In genomic region chr5:112385973-112386372, GRCm38 (mm10) we compare ENCODE assay signal across 19 mouse cellular contexts. TPM values are rescaled to one million over a fixed set of nuclear protein-coding genes. Genes with fewer than 3 reads are reported as not detected.
A peak's percentile ranks its signal among the peaks of the same experiment; 100 is the strongest.
DNase-seq lines count a peak whose midpoint lies in the region; ATAC-seq lines count a peak whose summit lies in the region.
"Had no signal": no experiment of that assay in that cellular context is flagged by ENCODE, and none has a peak within 500 bp of the region (broad histone marks: within the 10 kb centered on the region; RNA-seq: fewer than 3 reads in every experiment).

No protein-coding gene starts in this region.

- DNase-seq in limb, embryonic 11.5 days (ENCODE audit: low spot score), result no peak
- no peak for DNase-seq in limb, embryonic 10.5 days (ENCODE audit: low spot score)
- DNase-seq in embryo, embryonic 10.5 days (ENCODE audit: low spot score), result no peak
- DNase-seq: cerebellum, postnatal 36 days; gastrocnemius, postnatal 14 days; kidney, postnatal 10 days; lung, postnatal 10 days; spleen, adult 18-20 months; thymus, adult 2 months had no signal

- H3K27me3 ChIP-seq in limb, embryonic 11.5 days (ENCODE audit: control insufficient read depth, insufficient read depth, low read length), result no peaks in the 10 kb centered on the region
- 0 out of 2 replicates have a peak, but pooled peaks cover 2% of the 10 kb centered on the region for H3K27me3 ChIP-seq in limb, embryonic 10.5 days (ENCODE audit: low read depth, poor library complexity, severe bottlenecking)
- no peaks in the 10 kb centered on the region; the same call in 1 of the 2 replicates for H3K27me3 ChIP-seq in liver, embryonic 16.5 days (ENCODE audit: control insufficient read depth, insufficient read depth, low read depth, low read length)
- H3K27me3 ChIP-seq: midbrain, embryonic 13.5 days; neural tube, embryonic 12.5 days had no signal

- ATAC-seq in limb, embryonic 11.5 days (ENCODE audit: insufficient number of reproducible peaks, low FRiP score, low TSS enrichment, low read depth), result peak; percentile 19; the same call in 1 of the 2 replicates
- ATAC-seq in erythroblast, adult 5-6 weeks (replicated peaks; ENCODE audit: low FRiP score, poor library complexity, severe bottlenecking), result peak; percentile 31; the same call in 1 of the 2 replicates
- ATAC-seq in liver, embryonic 16.5 days (ENCODE audit: low read depth), result peak; percentile 81
- ATAC-seq in erythroid progenitor cell, adult 5-6 weeks (replicated peaks; ENCODE audit: low FRiP score, poor library complexity, severe bottlenecking), result no peak; the same call in 1 of the 2 replicates
- no peak for ATAC-seq in granulocyte monocyte progenitor cell, adult 5-6 weeks (replicated peaks; ENCODE audit: poor library complexity, severe bottlenecking)
- ATAC-seq: forebrain, embryonic 14.5 days; hindbrain, embryonic 16.5 days; midbrain, embryonic 13.5 days had no signal

- H3K4me1 ChIP-seq in limb, embryonic 11.5 days (ENCODE audit: control insufficient read depth, insufficient read depth, low read length), result no peaks in the 10 kb centered on the region
- peaks cover 5% of the 10 kb centered on the region for H3K4me1 ChIP-seq in limb, embryonic 10.5 days
- H3K4me1 ChIP-seq in liver, embryonic 16.5 days (ENCODE audit: control insufficient read depth, low read depth, low read length), result no peaks in the 10 kb centered on the region; the same call in 1 of the 2 replicates

- no peak overlapping the region for H3K27ac ChIP-seq in limb, embryonic 11.5 days (replicated peaks; ENCODE audit: low read depth, low read length)
- H3K27ac ChIP-seq in limb, embryonic 10.5 days, result no peak overlapping the region
- H3K27ac ChIP-seq in liver, embryonic 16.5 days (ENCODE audit: low read length), result no peak overlapping the region
- H3K27ac ChIP-seq: midbrain, embryonic 13.5 days; neural tube, embryonic 12.5 days had no signal

- no peaks in the 10 kb centered on the region for H3K36me3 ChIP-seq in limb, embryonic 11.5 days (ENCODE audit: control insufficient read depth, insufficient read depth, low read length)
- peaks cover 34% of the 10 kb centered on the region for H3K36me3 ChIP-seq in limb, embryonic 10.5 days
- H3K36me3 ChIP-seq in liver, embryonic 16.5 days (ENCODE audit: control insufficient read depth, insufficient read depth), result no peaks in the 10 kb centered on the region

- no peak overlapping the region for H3K4me2 ChIP-seq in limb, embryonic 11.5 days (ENCODE audit: low read depth, severe bottlenecking)
- H3K4me2 ChIP-seq in liver, embryonic 16.5 days (ENCODE audit: low read depth, low read length), result no peak overlapping the region
- H3K4me2 ChIP-seq: midbrain, embryonic 13.5 days; neural tube, embryonic 12.5 days had no signal

- no peak overlapping the region for H3K9ac ChIP-seq in limb, embryonic 11.5 days (ENCODE audit: low read length)
- H3K9ac ChIP-seq in liver, embryonic 16.5 days (ENCODE audit: low read depth, low read length), result no peak overlapping the region
- H3K9ac ChIP-seq: midbrain, embryonic 13.5 days; neural tube, embryonic 12.5 days had no signal

- 80% methylated on average over 2 of the region's 2 CpGs for WGBS in limb, embryonic 11.5 days
- WGBS in limb, embryonic 10.5 days, result 74% methylated on average over 2 of the region's 2 CpGs
- 49% methylated on average over 2 of the region's 2 CpGs for WGBS in liver, embryonic 16.5 days (ENCODE audit: insufficient replicate concordance)

- H3K4me3 ChIP-seq in limb, embryonic 11.5 days (ENCODE audit: low read depth, low read length), result no peak overlapping the region
- H3K4me3 ChIP-seq in limb, embryonic 10.5 days, result no peak overlapping the region
- H3K4me3 ChIP-seq in liver, embryonic 16.5 days (ENCODE audit: low read depth, low read length), result no peak overlapping the region
- H3K4me3 ChIP-seq: midbrain, embryonic 13.5 days; neural tube, embryonic 12.5 days had no signal

- H3K9me3 ChIP-seq in limb, embryonic 11.5 days (ENCODE audit: control insufficient read depth, low read length), result no peaks in the 10 kb centered on the region
- no peaks in the 10 kb centered on the region for H3K9me3 ChIP-seq in limb, embryonic 10.5 days (replicated peaks)
- H3K9me3 ChIP-seq in liver, embryonic 16.5 days (replicated peaks; ENCODE audit: control insufficient read depth, low read length), result no peaks in the 10 kb centered on the region
- H3K9me3 ChIP-seq: midbrain, embryonic 13.5 days; neural tube, embryonic 12.5 days had no signal

RNA-seq across cellular contexts. Expression of gene Asphd2, which starts 8.7 kb away (rescaled TPM):
- 26.1 and 27.1 TPM in 2 replicates for polyA plus RNA-seq in limb, embryonic 11.5 days (2014; fragmentation: Nextera tagmentation; extraction: Ambion mirVana)
- polyA plus RNA-seq in limb, embryonic 10.5 days (2016; fragmentation: Nextera tagmentation; extraction: Ambion mirVana), result 22.0 and 23.6 TPM in 2 replicates
- total RNA-seq in erythroblast, adult 5-6 weeks (2015; ENCODE audit: low replicate concordance), result not detected in 2 replicates
- total RNA-seq in erythroblast, adult 5-6 weeks (2017; ENCODE audit: low replicate concordance), result not detected in 2 replicates
- not detected in 2 replicates for polyA plus RNA-seq in liver, embryonic 16.5 days (2015; fragmentation: Nextera tagmentation; extraction: Ambion mirVana)
- not detected in 2 replicates for total RNA-seq in erythroid progenitor cell, adult 5-6 weeks (2015; ENCODE audit: low replicate concordance)
- not detected in 2 replicates for total RNA-seq in erythroid progenitor cell, adult 5-6 weeks (2017; ENCODE audit: low replicate concordance)
- not detected in 2 replicates for total RNA-seq in granulocyte monocyte progenitor cell, adult 5-6 weeks (2014; fragmentation: Nextera tagmentation)
- total RNA-seq in granulocyte monocyte progenitor cell, adult 5-6 weeks (2017), result not detected in 2 replicates

RNA-seq across cellular contexts. Expression of gene Gm6583, which starts 30.1 kb away (rescaled TPM):
- polyA plus RNA-seq in limb, embryonic 11.5 days (2014; fragmentation: Nextera tagmentation; extraction: Ambion mirVana), result 0.12 and 0.27 TPM in 2 replicates
- 0.14 and 0.25 TPM in 2 replicates for polyA plus RNA-seq in limb, embryonic 10.5 days (2016; fragmentation: Nextera tagmentation; extraction: Ambion mirVana)
- total RNA-seq in erythroblast, adult 5-6 weeks (2015; ENCODE audit: low replicate concordance), result not detected in 2 replicates
- total RNA-seq in erythroblast, adult 5-6 weeks (2017; ENCODE audit: low replicate concordance), result not detected in 2 replicates
- polyA plus RNA-seq in liver, embryonic 16.5 days (2015; fragmentation: Nextera tagmentation; extraction: Ambion mirVana), result 0.04 and 0.13 TPM in 2 replicates
- total RNA-seq in erythroid progenitor cell, adult 5-6 weeks (2015; ENCODE audit: low replicate concordance), result not detected in 2 replicates
- total RNA-seq in erythroid progenitor cell, adult 5-6 weeks (2017; ENCODE audit: low replicate concordance), result not detected in 2 replicates
- total RNA-seq in granulocyte monocyte progenitor cell, adult 5-6 weeks (2014; fragmentation: Nextera tagmentation), result not detected in 2 replicates
- total RNA-seq in granulocyte monocyte progenitor cell, adult 5-6 weeks (2017), result not detected in 2 replicates
- total RNA-seq: gastrocnemius, postnatal 14 days; layer of hippocampus, postnatal 10 days; left cerebral cortex, postnatal 36 days had no signal
- polyA plus RNA-seq: thymus, adult 2 months had no signal

RNA-seq across cellular contexts. Expression of gene Hps4, which starts 43.1 kb away (rescaled TPM):
- 36.6 and 38.4 TPM in 2 replicates for polyA plus RNA-seq in limb, embryonic 11.5 days (2014; fragmentation: Nextera tagmentation; extraction: Ambion mirVana)
- polyA plus RNA-seq in limb, embryonic 10.5 days (2016; fragmentation: Nextera tagmentation; extraction: Ambion mirVana), result 38.9 and 39.1 TPM in 2 replicates
- total RNA-seq in erythroblast, adult 5-6 weeks (2015; ENCODE audit: low replicate concordance), result 3.5 TPM in 1 of 2 replicates, not detected in the other
- 1.5 and 5.0 TPM in 2 replicates for total RNA-seq in erythroblast, adult 5-6 weeks (2017; ENCODE audit: low replicate concordance)
- 10.9 and 11.8 TPM in 2 replicates for polyA plus RNA-seq in liver, embryonic 16.5 days (2015; fragmentation: Nextera tagmentation; extraction: Ambion mirVana)
- total RNA-seq in erythroid progenitor cell, adult 5-6 weeks (2015; ENCODE audit: low replicate concordance), result 8.0 and 14.1 TPM in 2 replicates
- total RNA-seq in erythroid progenitor cell, adult 5-6 weeks (2017; ENCODE audit: low replicate concordance), result 0.64 and 1.9 TPM in 2 replicates
- total RNA-seq in granulocyte monocyte progenitor cell, adult 5-6 weeks (2014; fragmentation: Nextera tagmentation), result 16.4 and 32.1 TPM in 2 replicates
- total RNA-seq in granulocyte monocyte progenitor cell, adult 5-6 weeks (2017), result 10.5 and 13.6 TPM in 2 replicates

RNA-seq across cellular contexts. Expression of gene Srrd, which starts 43.1 kb away (rescaled TPM):
- polyA plus RNA-seq in limb, embryonic 11.5 days (2014; fragmentation: Nextera tagmentation; extraction: Ambion mirVana), result 56.0 and 57.0 TPM in 2 replicates
- polyA plus RNA-seq in limb, embryonic 10.5 days (2016; fragmentation: Nextera tagmentation; extraction: Ambion mirVana), result 56.2 and 59.2 TPM in 2 replicates
- total RNA-seq in erythroblast, adult 5-6 weeks (2015; ENCODE audit: low replicate concordance), result 7.5 and 8.2 TPM in 2 replicates
- total RNA-seq in erythroblast, adult 5-6 weeks (2017; ENCODE audit: low replicate concordance), result 0.17 and 3.3 TPM in 2 replicates
- 12.6 and 12.9 TPM in 2 replicates for polyA plus RNA-seq in liver, embryonic 16.5 days (2015; fragmentation: Nextera tagmentation; extraction: Ambion mirVana)
- total RNA-seq in erythroid progenitor cell, adult 5-6 weeks (2015; ENCODE audit: low replicate concordance), result 15.1 and 20.1 TPM in 2 replicates
- total RNA-seq in erythroid progenitor cell, adult 5-6 weeks (2017; ENCODE audit: low replicate concordance), result 0.38 and 6.2 TPM in 2 replicates
- total RNA-seq in granulocyte monocyte progenitor cell, adult 5-6 weeks (2014; fragmentation: Nextera tagmentation), result 40.5 and 47.7 TPM in 2 replicates
- total RNA-seq in granulocyte monocyte progenitor cell, adult 5-6 weeks (2017), result 15.6 and 17.6 TPM in 2 replicates

RNA-seq across cellular contexts. Expression of gene Tfip11, which starts 59.8 kb away (rescaled TPM):
- polyA plus RNA-seq in limb, embryonic 11.5 days (2014; fragmentation: Nextera tagmentation; extraction: Ambion mirVana), result 27.3 and 29.4 TPM in 2 replicates
- 43.5 and 44.4 TPM in 2 replicates for polyA plus RNA-seq in limb, embryonic 10.5 days (2016; fragmentation: Nextera tagmentation; extraction: Ambion mirVana)
- 3.5 and 4.6 TPM in 2 replicates for total RNA-seq in erythroblast, adult 5-6 weeks (2015; ENCODE audit: low replicate concordance)
- 3.9 and 11.2 TPM in 2 replicates for total RNA-seq in erythroblast, adult 5-6 weeks (2017; ENCODE audit: low replicate concordance)
- 11.8 and 12.6 TPM in 2 replicates for polyA plus RNA-seq in liver, embryonic 16.5 days (2015; fragmentation: Nextera tagmentation; extraction: Ambion mirVana)
- total RNA-seq in erythroid progenitor cell, adult 5-6 weeks (2015; ENCODE audit: low replicate concordance), result 6.3 and 8.6 TPM in 2 replicates
- 10.5 and 25.9 TPM in 2 replicates for total RNA-seq in erythroid progenitor cell, adult 5-6 weeks (2017; ENCODE audit: low replicate concordance)
- 20.1 and 32.4 TPM in 2 replicates for total RNA-seq in granulocyte monocyte progenitor cell, adult 5-6 weeks (2014; fragmentation: Nextera tagmentation)
- 13.6 and 16.6 TPM in 2 replicates for total RNA-seq in granulocyte monocyte progenitor cell, adult 5-6 weeks (2017)

Comparison
In these comparisons a context has a peak if more than half of its experiments do, and no peak if none do; other contexts are left out.
1. ATAC-seq: peak in limb, embryonic 11.5 days (single experiment), erythroblast, adult 5-6 weeks (single experiment) and liver, embryonic 16.5 days (single experiment); none in erythroid progenitor cell, adult 5-6 weeks (single experiment) and granulocyte monocyte progenitor cell, adult 5-6 weeks (single experiment).